Mouse (Mus musculus) spleen, adult 18-20 months (tissue): ENCODE results near the gene Scaper.

Experiments
- DNase-seq, 2 experiments: peaks; one replicate each; pipeline ENCODE4 v3.0.0; 2022; ENCODE audit warnings: mixed read lengths in 2 of 2

Scaper gene

GRCm38 (mm10) chr9:55937664-55938617 lies at the start of gene Scaper:
Gene Scaper, minus strand, starts transcription at chr9:55938119.
- peak; percentile 86 to 91 for DNase-seq

GRCm38 (mm10) chr9:55946819-55947218 lies 8.9 kb upstream of the Scaper start:
- DNase-seq = peak in 1 of 2 experiments; percentile 58

GRCm38 (mm10) chr9:55941356-55941755 lies 3.4 kb upstream of the Scaper start:
- DNase-seq = no peak

GRCm38 (mm10) chr9:55938618-55938985 lies 683 bp upstream of the Scaper start:
- DNase-seq = no peak

GRCm38 (mm10) chr9:55937224-55937663 lies 675 bp downstream of the Scaper start:
- no peak for DNase-seq

- no peak for DNase-seq
Measured at GRCm38 (mm10) chr9:55932482-55932881, 5.4 kb downstream of the Scaper start.

GRCm38 (mm10) chr9:55918579-55918978 lies 19.3 kb downstream of the Scaper start:
- DNase-seq = no peak

- no peak for DNase-seq
Measured at GRCm38 (mm10) chr9:55916751-55917150, 21.2 kb downstream of the Scaper start.

- DNase-seq = no peak
Measured at GRCm38 (mm10) chr9:55911481-55911880, 26.4 kb downstream of the Scaper start.

- DNase-seq = no peak
Measured at GRCm38 (mm10) chr9:55902964-55903363, 35.0 kb downstream of the Scaper start.

- no peak for DNase-seq
Measured at GRCm38 (mm10) chr9:55901588-55901987, 36.3 kb downstream of the Scaper start.

- DNase-seq = no peak
Measured at GRCm38 (mm10) chr9:55900531-55900930, 37.4 kb downstream of the Scaper start.

GRCm38 (mm10) chr9:55878066-55878465 lies 59.9 kb downstream of the Scaper start:
- DNase-seq = no peak

GRCm38 (mm10) chr9:55789442-55789841 lies 148.5 kb downstream of the Scaper start:
- DNase-seq = no peak

- no peak for DNase-seq
Measured at GRCm38 (mm10) chr9:55712016-55712415, 225.9 kb downstream of the Scaper start.

GRCm38 (mm10) chr9:55710553-55710952 lies 227.4 kb downstream of the Scaper start:
- DNase-seq = no peak

GRCm38 (mm10) chr9:55706603-55707002 lies 231.3 kb downstream of the Scaper start:
- DNase-seq = no peak

- DNase-seq = no peak
Measured at GRCm38 (mm10) chr9:55695307-55695706, 242.6 kb downstream of the Scaper start.

- no peak for DNase-seq
Measured at GRCm38 (mm10) chr9:55677099-55677498, 260.8 kb downstream of the Scaper start.

GRCm38 (mm10) chr9:55646444-55646843 lies 291.5 kb downstream of the Scaper start:
- DNase-seq = no peak

GRCm38 (mm10) chr9:55626990-55627389 lies 310.9 kb downstream of the Scaper start:
- no peak for DNase-seq

- no peak for DNase-seq
Measured at GRCm38 (mm10) chr9:55614711-55615110, 323.2 kb downstream of the Scaper start.

- no peak for DNase-seq
Measured at GRCm38 (mm10) chr9:55609751-55610150, 328.2 kb downstream of the Scaper start.
